Mouse (Mus musculus) erythroid progenitor cell, adult 5-6 weeks (primary cell): ENCODE data around the gene Sfxn3. TPM values are rescaled to one million over a fixed set of nuclear protein-coding genes. Genes with fewer than 3 reads are reported as not detected.
"Not testable (repeated sequence)": the region's sequence is repeated elsewhere in the genome, so short reads cannot be mapped to it uniquely, and the experiment has no call there.

Experiments used
- ATAC-seq: replicated peaks from 2 replicates; pipeline ENCODE4 v1.8.0; 2016; ENCODE audit warnings: moderate number of reproducible peaks, mild to moderate bottlenecking, moderate TSS enrichment, inconsistent platforms; ENCODE audit not compliant: poor library complexity, low FRiP score, severe bottlenecking
- total RNA-seq, 2 experiments: library from RNA; stranded (forward) in 1 of 2; stranded (reverse) in 1 of 2; fragments of 150-400 nt in 1 of 2; fragments of 186-747, 209-891 nt in 1 of 2; gene quantifications; 2 replicates each; pipeline versions ENCODE4 v1.2.3 to v1.2.4; 2015 to 2017; ENCODE audit warnings: low replicate concordance in 2 of 2

Sfxn3 gene
- total RNA-seq, 2 experiments from 2014 or later: 1.6 to 4.6 TPM

DNA sequence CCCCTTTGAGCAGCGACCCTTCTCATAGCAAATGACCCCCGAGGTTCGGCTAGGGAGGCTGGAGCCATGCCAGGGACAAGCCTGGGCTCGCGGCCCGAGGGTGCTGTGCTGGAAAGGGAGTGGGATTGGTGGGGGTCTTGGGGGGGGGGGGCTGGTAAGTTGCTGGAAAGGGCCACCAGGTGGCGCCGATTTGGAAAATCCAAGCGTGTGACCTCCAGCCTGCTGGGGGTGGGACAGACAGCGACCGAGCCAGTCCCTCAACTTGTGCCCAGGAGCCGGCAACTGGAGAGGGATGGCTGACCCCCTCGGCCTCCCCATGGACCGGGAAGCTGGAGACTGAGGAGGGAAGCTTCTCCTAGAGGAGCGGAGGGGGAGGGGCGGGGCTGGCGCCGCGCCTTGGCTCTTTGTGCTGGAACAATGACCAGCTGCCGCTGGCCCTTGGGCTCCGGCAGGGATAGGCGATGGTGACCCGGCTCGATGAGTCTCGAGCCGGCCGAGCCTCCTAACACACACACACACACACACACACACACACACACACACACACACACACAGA is 30.0 kb upstream of the Sfxn3 start:
- ATAC-seq: no peak

- ATAC-seq: no peak
Measured at GRCm38 (mm10) chr19:45017909-45018308, 29.4 kb upstream of the Sfxn3 start.

DNA sequence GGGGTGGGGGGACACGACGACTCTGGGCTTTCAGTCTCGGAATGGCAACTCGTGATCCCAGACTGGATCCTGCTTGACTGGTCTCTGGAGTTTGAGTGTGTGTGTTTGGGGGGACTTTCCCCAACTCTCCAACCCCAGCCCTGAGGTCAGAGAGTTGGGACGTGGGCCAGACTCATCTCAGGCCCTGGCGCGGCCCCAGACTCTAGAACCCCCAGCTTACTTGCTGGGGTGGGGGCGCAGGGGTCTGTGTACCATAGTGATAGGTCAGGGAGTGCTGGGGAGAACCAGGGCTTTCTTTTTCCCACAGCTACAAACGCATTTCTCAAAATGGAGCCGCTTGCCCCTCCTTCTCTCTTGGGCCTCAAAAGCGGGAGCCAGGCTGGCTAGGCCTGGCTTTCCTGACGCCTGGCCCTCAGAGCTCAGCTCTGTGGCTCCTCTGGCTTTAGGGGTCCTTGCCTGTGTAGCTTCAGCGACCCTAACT is 28.9 kb upstream of the Sfxn3 start:
- ATAC-seq: no peak

DNA sequence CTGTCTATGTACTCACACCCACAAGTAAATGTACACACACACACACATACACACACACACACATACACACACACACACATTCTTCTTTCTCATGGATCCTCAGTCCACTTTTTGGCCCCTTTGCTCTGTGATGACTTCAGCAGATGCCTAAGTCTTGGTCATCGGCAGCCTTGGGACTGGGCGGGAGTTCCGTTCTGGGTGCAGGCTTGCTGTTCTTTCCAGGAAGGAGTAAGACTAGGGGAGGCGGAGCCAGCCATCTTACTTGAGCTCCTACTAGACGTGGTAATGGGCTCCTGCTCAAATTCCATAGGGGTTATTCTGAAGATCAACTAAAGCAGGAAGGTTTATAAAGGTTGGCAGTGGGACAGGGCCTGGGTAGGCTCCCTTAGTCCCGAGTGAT is 27.0 kb upstream of the Sfxn3 start:
- ATAC-seq: no peak

GRCm38 (mm10) chr19:45021362-45021761 is 25.9 kb upstream of the Sfxn3 start:
- ATAC-seq: no peak

GRCm38 (mm10) chr19:45023993-45024392 is 23.3 kb upstream of the Sfxn3 start:
- no peak for ATAC-seq

- no peak for ATAC-seq
Measured at GRCm38 (mm10) chr19:45024775-45025174, 22.5 kb upstream of the Sfxn3 start.

DNA sequence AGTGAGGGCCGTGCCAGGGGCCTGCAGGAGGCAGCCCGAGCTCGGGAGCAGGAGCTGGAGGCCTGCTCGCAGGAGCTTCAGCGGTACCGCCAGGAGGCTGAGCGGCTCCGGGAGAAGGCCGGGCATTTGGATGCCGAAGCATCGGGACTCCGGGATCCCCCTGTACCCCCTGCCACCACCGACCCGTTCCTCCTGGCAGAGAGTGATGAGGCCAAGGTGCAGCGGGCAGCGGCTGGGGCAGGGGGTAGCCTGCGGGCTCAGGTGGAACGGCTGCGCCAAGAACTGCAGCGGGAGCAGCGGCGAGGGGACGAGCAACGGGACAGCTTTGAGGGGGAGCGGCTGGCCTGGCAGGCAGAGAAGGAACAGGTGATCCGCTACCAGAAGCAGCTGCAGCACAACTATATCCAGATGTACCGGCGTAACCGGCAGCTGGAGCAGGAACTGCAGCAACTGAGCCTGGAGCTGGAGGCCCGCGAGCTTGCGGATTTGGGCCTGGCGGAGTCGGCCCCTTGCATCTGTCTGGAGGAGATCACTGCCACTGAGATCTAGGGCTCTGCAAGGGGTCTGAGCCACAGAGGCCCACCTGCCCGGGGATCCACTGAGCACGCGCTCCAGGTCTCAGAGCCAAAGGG is 21.2 kb upstream of the Sfxn3 start:
- no peak for ATAC-seq

DNA sequence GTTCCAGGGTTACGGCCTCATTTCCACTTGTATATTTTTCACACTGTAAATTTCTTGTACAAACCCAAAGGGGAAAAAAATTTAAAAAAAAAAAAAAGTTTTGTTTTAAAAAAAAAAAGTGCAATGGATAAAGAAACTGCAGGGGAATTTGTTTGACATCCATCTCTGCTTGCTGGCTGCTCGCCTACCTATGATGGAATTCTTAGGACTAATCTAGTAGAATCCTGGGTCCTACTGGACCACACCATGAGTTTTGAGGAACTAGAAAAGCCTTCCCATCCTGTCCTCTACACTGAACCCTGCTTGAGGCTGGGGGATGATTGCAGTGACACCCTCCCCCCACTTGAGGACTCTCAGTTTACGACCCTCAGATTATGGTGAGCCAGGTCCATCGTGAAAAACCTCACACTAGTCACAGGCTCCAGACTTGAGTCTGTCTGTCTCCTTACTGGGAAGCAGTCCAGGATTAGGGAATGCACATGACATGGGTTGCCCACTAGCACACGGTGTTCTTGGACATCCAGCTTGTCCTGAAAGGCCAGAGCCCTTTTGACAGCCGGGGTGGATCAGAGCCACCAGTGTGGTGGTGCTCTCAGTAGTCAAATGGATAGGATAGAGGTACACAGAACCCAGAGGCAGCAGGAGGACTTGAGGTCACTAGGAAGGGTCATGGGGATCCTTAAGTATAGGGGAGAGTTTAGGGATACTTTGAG is 20.2 kb upstream of the Sfxn3 start:
- ATAC-seq: no peak

- ATAC-seq: no peak
Measured at GRCm38 (mm10) chr19:45027848-45028247, 19.5 kb upstream of the Sfxn3 start.

DNA sequence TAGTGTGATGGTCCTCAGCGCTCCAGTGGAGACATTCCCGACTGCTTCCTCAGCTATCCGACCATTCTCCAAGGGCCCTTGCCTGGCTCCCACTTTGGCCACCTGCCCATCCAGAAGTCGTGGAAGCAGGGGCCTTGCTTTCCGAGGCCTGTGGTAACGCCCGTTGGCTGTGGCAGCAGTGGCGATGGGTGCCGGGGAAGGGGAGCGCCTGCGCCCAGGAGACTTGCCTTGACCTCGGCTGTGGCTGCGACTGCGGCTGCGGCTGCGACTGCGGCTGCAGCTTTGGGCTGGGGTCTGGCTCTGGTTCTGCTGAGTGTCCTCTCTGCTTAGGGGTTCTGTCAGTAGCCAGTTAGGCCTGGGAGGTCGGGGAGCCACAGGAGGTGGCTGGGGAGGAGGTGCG is 18.6 kb upstream of the Sfxn3 start:
- ATAC-seq: no peak

- no peak for ATAC-seq
Measured at GRCm38 (mm10) chr19:45029571-45029970, 17.7 kb upstream of the Sfxn3 start.

GRCm38 (mm10) chr19:45030111-45030510 is 17.2 kb upstream of the Sfxn3 start:
- ATAC-seq: 0 out of 2 replicates have a peak, but pooled peaks have one; percentile 43

DNA sequence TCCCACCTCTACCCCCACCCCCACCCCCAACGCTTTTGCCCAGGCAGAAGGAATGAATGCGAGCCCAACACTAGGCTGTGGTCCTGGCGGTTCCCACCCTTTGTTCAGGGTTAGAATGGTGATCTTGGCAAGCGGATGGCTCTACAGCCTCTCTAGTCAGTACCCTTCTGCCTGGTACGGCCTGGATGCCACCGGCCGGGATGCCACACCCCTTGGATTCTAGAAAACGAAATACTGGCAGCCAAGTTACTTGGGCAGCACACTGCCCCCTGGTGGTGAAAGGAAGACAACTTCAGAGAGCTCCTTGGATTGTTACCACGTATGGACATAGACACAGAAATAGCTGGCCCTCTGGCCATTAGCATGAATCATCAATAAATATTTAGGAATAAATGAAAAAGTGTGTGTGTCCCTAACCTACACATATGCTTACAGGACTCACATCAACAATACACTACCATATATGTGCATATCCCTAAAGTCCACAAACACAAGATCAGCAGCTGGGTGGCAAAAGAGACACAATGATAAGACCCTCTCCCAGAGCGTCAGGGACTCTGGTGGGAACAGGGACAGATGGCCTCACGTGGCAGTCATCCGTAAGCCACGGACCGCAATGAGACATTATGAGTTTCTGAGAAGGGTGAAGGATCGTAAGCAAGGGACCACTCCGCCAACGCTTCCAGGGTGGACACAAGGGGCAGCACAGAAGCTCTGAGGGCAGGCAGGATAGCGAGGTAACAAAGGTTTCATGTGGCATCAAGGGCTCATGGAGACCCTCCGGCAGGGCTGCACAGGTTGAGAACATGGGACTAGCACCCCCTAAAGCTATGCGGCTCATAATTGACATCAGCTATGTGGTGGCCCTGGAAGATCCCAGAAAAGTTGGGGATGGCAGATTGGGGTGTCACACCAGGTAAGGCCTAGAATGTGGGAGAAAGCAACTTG is 16.3 kb upstream of the Sfxn3 start:
- ATAC-seq: peak; percentile 64

DNA sequence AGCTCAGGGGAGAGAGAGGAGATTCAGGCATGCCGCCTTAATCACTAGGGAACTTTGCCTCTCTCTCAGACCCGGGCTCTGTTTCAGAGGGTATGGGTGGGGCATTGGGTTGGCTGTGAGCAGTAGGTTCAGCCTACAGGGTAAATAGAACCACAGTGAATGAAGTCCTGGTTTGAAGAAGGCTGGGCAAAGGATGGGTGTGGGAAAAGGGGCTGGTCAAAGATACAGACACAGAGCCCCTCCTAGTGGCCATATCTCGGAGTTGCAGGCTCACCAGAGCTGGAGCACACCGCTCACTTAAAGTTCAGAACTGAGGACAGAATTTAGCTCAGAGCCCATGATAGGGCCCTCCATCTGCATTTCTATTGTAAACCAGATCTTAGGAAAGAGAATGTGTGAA is 15.5 kb upstream of the Sfxn3 start:
- ATAC-seq: peak; percentile 67

DNA sequence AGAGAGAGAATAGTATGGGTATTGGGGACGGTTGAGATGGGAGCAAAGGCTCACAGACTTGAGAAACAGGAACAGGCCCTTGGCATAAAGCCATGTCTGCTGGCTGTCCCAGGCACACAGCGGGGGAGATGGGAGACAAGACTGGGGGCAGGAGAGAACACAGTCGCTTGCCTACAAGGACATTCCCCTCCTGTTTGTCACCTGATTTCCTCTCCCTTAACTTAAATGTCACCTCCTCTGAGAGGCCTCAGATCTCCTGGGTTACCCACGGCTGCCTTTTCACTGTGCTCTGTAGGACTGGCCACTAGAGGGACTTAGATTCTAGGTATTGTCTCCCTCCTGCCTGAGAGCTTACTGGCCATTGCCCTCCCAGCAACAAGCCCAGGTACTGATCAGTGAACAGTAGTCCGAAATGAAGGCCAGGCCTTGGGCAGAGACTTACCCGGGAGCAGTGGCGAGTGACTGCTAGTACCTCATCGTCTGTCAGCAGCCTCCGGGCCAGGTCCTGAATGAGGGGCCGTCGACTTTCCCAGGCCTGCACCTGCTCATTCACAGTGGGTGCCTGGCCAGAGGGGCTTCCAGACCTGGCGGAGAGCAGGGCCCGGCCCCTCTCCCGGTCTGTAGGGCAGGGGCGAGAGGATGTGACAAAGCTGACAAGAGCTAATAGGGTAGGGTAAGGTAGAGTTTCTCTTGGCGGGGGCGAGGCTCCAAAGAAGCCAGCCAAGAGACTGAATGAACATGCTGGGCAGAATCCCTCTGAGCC is 14.6 kb upstream of the Sfxn3 start:
- ATAC-seq: no peak

- ATAC-seq: peak; percentile 41; the same call in 1 of the 2 replicates
Measured at GRCm38 (mm10) chr19:45036867-45037266, 10.4 kb upstream of the Sfxn3 start.

DNA sequence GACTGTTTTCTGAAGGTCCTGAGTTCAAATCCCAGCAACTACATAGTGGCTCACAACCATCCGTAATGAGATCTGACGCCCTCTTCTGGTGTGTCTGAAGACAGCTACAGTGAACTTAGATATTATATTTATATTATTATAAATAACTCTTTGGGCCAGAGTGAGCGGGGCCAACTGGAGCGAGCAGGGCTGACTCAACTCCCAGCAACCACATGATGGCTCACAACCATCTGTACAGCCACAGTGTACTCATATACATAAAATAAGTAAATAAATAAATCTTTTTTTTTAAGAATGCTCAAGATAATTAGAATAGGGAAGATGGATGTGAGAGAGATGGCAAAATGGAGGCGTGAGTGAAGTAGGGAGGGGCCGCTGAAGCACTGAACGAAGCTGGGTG is 9.1 kb upstream of the Sfxn3 start:
- ATAC-seq: not testable (repeated sequence)

- no peak for ATAC-seq
Measured at GRCm38 (mm10) chr19:45040214-45040613, 7.1 kb upstream of the Sfxn3 start.
